Mouse (Mus musculus) brain, embryonic 14.5 days (tissue): ENCODE measurements at regions not wholly inside any gene's neighbourhood (a gene's known extent, or its start where the extent isn't known, plus 50 kb on each side); places are given as distances from the start of the nearest gene placed in this dataset.

Source experiments
- DNase-seq: peaks from one replicate; pipeline ENCODE4 v3.0.0-alpha.2; 2011; ENCODE audit warnings: low read depth
- CTCF ChIP-seq: fragments of 200-500 bp; IDR thresholded peaks from 2 replicates; pipeline ENCODE4 v1.5.1; 2012; ENCODE audit warnings: inconsistent platforms, mild to moderate bottlenecking, moderate library complexity, borderline replicate concordance; ENCODE audit not compliant: insufficient read depth, insufficient read length; ENCODE audit errors: extremely low read depth
- POLR2A ChIP-seq: fragments of 200-500 bp; IDR thresholded peaks from 2 replicates; pipeline ENCODE4 v1.6.1; 2012; ENCODE audit warnings: mild to moderate bottlenecking, inconsistent platforms, borderline replicate concordance; ENCODE audit not compliant: poor library complexity, insufficient read depth, insufficient read length, severe bottlenecking; ENCODE audit errors: extremely low read depth

DNA sequence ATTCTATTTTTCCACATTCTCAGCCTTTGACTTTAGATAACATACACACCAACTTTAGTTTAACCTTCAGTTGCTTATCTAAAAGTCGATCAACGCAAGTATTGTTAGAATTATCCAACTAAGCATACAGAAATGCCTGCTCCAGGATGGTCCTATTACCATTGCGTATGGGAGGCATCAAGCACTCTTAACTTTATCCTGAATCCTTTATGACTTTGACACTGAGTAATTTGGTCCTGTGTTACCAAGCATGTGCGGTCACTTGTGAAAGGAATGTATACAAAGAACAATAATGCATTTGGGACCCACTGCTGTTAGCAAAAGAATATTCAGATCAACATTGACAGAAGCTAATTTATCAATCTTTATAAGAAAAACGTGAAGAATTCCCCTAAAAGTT lies 194.9 kb downstream of the Gm11146 start:
- no peak for TF ChIP-seq POLR2A
- no peak for TF ChIP-seq CTCF
- DNase-seq = no peak

- TF ChIP-seq CTCF = no peak
- TF ChIP-seq POLR2A = no peak
- DNase-seq = peak; percentile 71
Measured at GRCm38 (mm10) chr16:77405859-77406258, 196.0 kb downstream of the Gm11146 start.

DNA sequence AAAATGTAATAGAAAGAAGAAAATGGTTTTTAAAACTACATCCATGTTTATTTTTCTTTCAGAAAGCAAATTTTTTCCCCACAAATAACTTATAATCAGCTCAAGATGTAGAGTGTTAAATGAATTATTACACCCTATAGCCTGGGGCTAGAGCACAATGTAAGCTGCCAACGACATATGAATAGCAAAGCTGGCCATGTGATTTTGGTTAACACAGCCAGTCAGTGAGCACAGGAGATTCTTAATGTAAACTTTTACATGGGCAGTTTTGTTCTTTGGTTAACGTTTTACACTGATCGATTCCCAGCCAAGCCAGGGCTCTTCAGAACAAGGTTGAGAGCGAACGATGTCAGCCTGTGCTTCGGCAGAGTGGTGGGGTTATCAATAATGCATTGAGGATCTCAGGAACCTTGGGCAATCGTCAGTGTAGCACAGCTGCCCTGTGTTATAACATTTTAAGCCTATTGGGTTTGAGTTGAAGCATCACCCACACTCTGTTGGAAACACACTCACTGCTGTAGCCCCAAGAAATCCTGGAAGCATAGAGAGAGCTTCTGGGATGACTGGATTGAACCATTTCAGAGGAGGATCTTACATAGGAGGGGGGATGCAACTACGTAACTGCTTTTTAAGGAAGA lies 196.6 kb downstream of the Gm11146 start:
- TF ChIP-seq POLR2A (no peak), CTCF (no peak)
- peak; percentile 71 for DNase-seq

DNA sequence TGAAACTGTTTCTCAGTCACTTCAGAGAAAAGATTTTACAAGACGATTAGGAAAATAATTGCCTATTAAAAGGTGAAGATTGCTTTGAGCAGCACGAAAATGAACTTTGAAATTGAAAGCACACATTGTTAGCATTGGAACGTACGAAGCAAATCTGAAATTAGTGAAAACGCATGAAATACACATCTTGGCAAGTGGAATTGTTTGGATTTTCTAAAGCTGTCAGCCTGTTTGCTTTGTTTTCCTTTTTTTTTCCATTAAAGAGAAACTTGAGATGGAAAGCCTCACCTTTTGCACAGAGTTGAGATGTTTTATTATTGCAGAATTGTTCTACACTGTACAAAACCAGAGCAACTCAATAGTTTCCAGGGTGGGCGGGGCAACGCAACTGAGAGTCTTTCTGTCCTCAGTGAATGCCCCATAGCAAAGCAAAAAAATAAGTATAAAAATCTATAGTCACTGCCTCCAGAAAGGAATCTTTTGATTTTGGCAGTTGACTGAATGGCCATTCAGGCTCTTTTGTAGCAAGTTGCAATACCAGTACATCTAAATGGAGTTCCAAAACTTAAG lies 199.1 kb downstream of the Gm11146 start:
- DNase-seq = peak; percentile 83
- no peak for TF ChIP-seq CTCF
- TF ChIP-seq POLR2A = no peak

GRCm38 (mm10) chr16:77401185-77401943 lies 200.5 kb downstream of the Gm11146 start:
- TF ChIP-seq CTCF (no peak), POLR2A (no peak)
- DNase-seq = peak; percentile 61

DNA sequence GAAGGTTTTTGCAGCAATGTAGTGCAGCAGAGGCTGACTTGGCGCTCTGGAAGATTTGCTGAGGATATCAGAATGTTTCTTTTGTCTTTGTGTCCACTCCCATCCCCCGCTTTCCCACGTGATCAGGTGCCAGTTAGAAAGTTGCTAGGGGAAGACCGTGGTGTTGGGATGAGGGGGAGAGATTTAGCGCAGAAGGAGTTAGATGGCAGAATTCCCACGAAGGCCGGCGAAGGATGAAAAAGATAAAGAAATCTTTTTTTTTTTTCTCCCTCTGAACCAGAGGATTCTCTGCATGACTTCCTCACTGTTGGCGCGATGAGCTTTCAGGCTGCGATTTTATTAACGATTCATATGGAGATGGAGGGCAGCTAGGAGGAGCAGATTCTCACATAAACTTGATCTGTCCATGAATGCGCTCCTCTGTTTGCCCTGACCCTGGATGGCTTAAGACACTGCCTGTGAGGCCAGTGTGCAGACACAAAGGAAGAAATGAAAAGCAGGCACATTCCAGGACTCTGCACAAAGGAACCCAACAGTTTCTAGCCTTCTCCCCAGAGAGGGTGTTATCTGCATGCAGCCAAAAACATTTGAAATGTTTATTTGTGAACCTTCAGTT lies 201.5 kb downstream of the Gm11146 start:
- TF ChIP-seq CTCF = no peak
- no peak for TF ChIP-seq POLR2A
- DNase-seq = peak; percentile 96

GRCm38 (mm10) chr16:77399846-77400275 lies 202.0 kb downstream of the Gm11146 start:
- TF ChIP-seq CTCF (no peak), POLR2A (no peak)
- no peak for DNase-seq

GRCm38 (mm10) chr16:77394054-77394716 lies 207.7 kb downstream of the Gm11146 start:
- TF ChIP-seq CTCF (no peak), POLR2A (no peak)
- no peak for DNase-seq

GRCm38 (mm10) chr16:77393470-77393869 lies 208.4 kb downstream of the Gm11146 start:
- no peak for DNase-seq
- no peak for TF ChIP-seq CTCF
- TF ChIP-seq POLR2A = no peak

DNA sequence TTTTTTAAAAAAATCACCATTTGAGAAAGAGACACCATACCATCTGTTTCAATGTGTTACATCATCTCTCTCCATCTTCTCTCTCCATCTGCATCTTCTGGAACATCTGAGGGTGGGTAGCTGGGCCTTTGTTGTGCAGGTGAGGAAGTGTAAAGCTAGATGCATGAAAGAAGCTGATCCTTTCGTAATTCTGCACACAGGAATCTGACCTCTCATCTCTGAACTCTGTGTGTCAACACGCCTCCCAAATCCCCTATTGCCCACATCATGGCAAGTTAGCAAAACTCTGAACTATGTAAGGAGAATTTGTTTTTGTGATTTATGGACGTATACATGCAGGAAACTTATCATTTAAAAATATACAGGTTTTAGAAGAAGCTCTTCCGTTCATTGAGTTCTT lies 209.7 kb downstream of the Gm11146 start:
- DNase-seq = no peak
- TF ChIP-seq POLR2A (no peak), CTCF (no peak)

DNA sequence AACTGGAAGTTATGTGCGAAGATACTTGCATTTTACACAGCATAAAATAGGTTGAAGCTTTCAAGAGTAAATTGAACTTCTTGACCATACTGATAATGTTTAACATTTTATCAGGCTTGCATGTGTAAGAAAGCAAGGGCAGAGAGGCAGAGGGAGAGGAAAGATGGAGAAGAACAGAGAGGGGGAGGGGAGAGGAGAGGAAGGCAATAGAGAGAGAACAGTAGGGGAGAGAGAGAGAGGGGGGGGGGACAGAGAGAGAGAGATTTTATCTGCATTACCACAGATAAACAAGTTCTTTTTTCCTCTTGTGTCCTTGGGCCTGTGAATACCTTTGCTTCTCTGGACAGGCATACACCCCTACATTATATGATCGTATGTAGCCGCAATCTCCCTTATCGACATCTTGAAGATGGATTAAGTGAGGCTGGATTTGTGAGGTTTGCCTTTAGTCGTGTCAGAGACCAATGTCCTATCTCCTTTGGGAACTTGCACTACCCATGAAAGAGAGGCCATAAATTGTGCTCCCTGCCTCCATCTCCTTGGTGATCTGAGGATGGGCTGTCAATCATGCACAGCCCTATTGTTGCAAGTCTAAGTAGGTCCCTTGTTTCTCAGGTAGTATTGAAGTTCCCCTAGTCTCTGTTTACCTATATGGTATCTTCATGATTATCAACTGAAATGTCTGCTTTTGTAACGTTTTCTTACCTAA lies 217.7 kb downstream of the Gm11146 start:
- TF ChIP-seq POLR2A (no peak), CTCF (no peak)
- DNase-seq = no peak

DNA sequence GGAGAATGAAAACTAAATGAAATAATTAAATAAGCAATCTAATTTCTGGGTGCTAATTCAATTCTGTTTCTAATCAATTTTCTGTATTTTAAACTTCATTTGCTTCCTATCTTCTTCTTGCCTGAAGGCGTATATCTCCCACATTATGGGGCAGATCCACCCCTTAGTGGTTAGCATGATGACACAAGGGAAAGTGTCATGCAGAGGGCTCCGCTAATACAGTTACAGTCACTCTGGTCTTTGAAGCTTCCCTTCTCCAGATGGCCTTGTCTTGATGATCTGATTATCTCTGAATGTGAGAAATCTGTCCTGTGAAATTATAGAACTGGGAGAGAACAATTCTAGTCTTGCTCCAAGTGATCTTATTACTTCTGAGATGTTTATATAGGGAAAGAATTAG lies 219.1 kb downstream of the Gm11146 start:
- TF ChIP-seq CTCF = no peak
- no peak for TF ChIP-seq POLR2A
- peak; percentile 65 for DNase-seq
